Comparison of ENCODE assay signal across 8 mouse cellular contexts in the genomic region with DNA sequence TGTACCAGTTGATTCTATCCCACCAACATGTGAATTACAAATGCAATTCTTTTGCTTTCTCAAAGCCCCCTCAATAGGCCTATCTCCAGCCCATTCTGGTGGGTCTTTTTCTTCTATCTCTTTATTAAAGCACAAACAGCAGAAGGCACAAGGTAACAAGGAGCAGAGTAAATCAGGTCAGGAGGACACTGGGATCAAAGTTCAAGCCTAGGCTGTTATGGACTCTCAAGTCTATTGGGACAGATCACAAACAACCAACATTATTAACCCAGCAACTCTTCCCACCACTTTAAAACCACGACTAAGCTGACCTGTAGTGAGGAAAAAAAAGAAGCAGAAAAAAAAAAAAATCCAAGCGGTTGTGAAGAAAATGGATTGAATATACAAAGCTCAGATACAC. TPM values are rescaled to one million over a fixed set of nuclear protein-coding genes. Genes with fewer than 3 reads are reported as not detected.
A peak's percentile ranks its signal among the peaks of the same experiment; 100 is the strongest.
DNase-seq lines count a peak whose midpoint lies in the region; ATAC-seq lines count a peak whose summit lies in the region.

No protein-coding gene starts in this region.

- no peaks in the 10 kb centered on the region for H3K9me3 ChIP-seq in kidney, embryonic 14.5 days (ENCODE audit: control insufficient read depth, low read length)
- H3K9me3 ChIP-seq in embryonic facial prominence, embryonic 12.5 days, result no peaks in the 10 kb centered on the region
- no peaks in the 10 kb centered on the region for H3K9me3 ChIP-seq in intestine, embryonic 16.5 days (ENCODE audit: control insufficient read depth, low read length)
- no peaks in the 10 kb centered on the region for H3K9me3 ChIP-seq in midbrain, embryonic 15.5 days

- WGBS in kidney, embryonic 14.5 days, result 36% methylated on average over 2 of the region's 2 CpGs
- 26% methylated on average over 2 of the region's 2 CpGs for WGBS in embryonic facial prominence, embryonic 12.5 days
- 13% methylated on average over 2 of the region's 2 CpGs for WGBS in intestine, embryonic 16.5 days
- 39% methylated on average over 2 of the region's 2 CpGs for WGBS in midbrain, embryonic 15.5 days

- H3K4me1 ChIP-seq in kidney, embryonic 14.5 days (ENCODE audit: control insufficient read depth, insufficient read depth, low read length), result no peaks in the 10 kb centered on the region; the same call in 1 of the 2 replicates
- H3K4me1 ChIP-seq in embryonic facial prominence, embryonic 12.5 days, result no peaks in the 10 kb centered on the region
- 0 out of 2 replicates have a peak, but pooled peaks cover 3% of the 10 kb centered on the region for H3K4me1 ChIP-seq in intestine, embryonic 16.5 days (ENCODE audit: control insufficient read depth, insufficient read depth, low read length)
- peaks cover 5% of the 10 kb centered on the region for H3K4me1 ChIP-seq in midbrain, embryonic 15.5 days

- no peaks in the 10 kb centered on the region for H3K27me3 ChIP-seq in kidney, embryonic 14.5 days (ENCODE audit: control insufficient read depth, insufficient read depth, low read length)
- no peaks in the 10 kb centered on the region for H3K27me3 ChIP-seq in embryonic facial prominence, embryonic 12.5 days
- H3K27me3 ChIP-seq in intestine, embryonic 16.5 days (replicated peaks; ENCODE audit: control insufficient read depth, insufficient read depth, low read length), result no peaks in the 10 kb centered on the region
- no peaks in the 10 kb centered on the region for H3K27me3 ChIP-seq in midbrain, embryonic 15.5 days (replicated peaks)

- ATAC-seq in kidney, embryonic 14.5 days (ENCODE audit: low FRiP score, low TSS enrichment), result no peak
- ATAC-seq in embryonic facial prominence, embryonic 12.5 days (ENCODE audit: insufficient number of reproducible peaks, insufficient read depth, low FRiP score, low TSS enrichment), result no peak
- ATAC-seq in intestine, embryonic 16.5 days, result no peak
- ATAC-seq in midbrain, embryonic 15.5 days (replicated peaks), result no peak

- DNase-seq in kidney, adult 18-20 months, result no peak
- DNase-seq in B cell, adult 2 months, result no peak
- DNase-seq in thymus, postnatal 0 days (ENCODE audit: low spot score), result no peak
- DNase-seq in right cerebral cortex, postnatal 14 days, result no peak

- H3K36me3 ChIP-seq in kidney, embryonic 14.5 days (ENCODE audit: control insufficient read depth, insufficient read depth, low read length), result peaks cover 13% of the 10 kb centered on the region; the same call in 1 of the 2 replicates
- 0 out of 2 replicates have a peak, but pooled peaks cover 4% of the 10 kb centered on the region for H3K36me3 ChIP-seq in embryonic facial prominence, embryonic 12.5 days
- H3K36me3 ChIP-seq in intestine, embryonic 16.5 days (ENCODE audit: control insufficient read depth, insufficient read depth, low read length), result 0 out of 2 replicates have a peak, but pooled peaks cover 3% of the 10 kb centered on the region
- H3K36me3 ChIP-seq in midbrain, embryonic 15.5 days (replicated peaks), result peaks cover 3% of the 10 kb centered on the region; the same call in 1 of the 2 replicates

- no peak overlapping the region for H3K27ac ChIP-seq in kidney, embryonic 14.5 days (ENCODE audit: low read depth, low read length)
- no peak overlapping the region for H3K27ac ChIP-seq in embryonic facial prominence, embryonic 12.5 days
- H3K27ac ChIP-seq in intestine, embryonic 16.5 days (ENCODE audit: low read length), result no peak overlapping the region
- H3K27ac ChIP-seq in midbrain, embryonic 15.5 days, result no peak overlapping the region

- H3K4me2 ChIP-seq in kidney, embryonic 14.5 days (replicated peaks; ENCODE audit: low read depth, low read length), result peak overlapping the region; percentile 45; the same call in 1 of the 2 replicates
- H3K4me2 ChIP-seq in embryonic facial prominence, embryonic 12.5 days (replicated peaks), result peak overlapping the region; percentile 54
- H3K4me2 ChIP-seq in intestine, embryonic 16.5 days (ENCODE audit: low read depth, low read length), result peak overlapping the region; percentile 50
- H3K4me2 ChIP-seq in midbrain, embryonic 15.5 days, result peak overlapping the region; percentile 51

- H3K4me3 ChIP-seq in kidney, embryonic 14.5 days (ENCODE audit: low read length), result peak overlapping the region; percentile 60
- H3K4me3 ChIP-seq in embryonic facial prominence, embryonic 12.5 days, result peak overlapping the region; percentile 64; the same call in 1 of the 2 replicates
- H3K4me3 ChIP-seq in intestine, embryonic 16.5 days (ENCODE audit: low read length), result peak overlapping the region; percentile 61
- H3K4me3 ChIP-seq in midbrain, embryonic 15.5 days, result 0 out of 2 replicates have a peak overlapping the region, but pooled peaks have one; percentile 57

- peak overlapping the region; percentile 75; the same call in 1 of the 2 replicates for H3K9ac ChIP-seq in kidney, embryonic 14.5 days (ENCODE audit: low read depth, low read length)
- no peak overlapping the region for H3K9ac ChIP-seq in embryonic facial prominence, embryonic 12.5 days
- no peak overlapping the region for H3K9ac ChIP-seq in intestine, embryonic 16.5 days (ENCODE audit: low read depth, low read length)
- H3K9ac ChIP-seq in midbrain, embryonic 15.5 days, result no peak overlapping the region

RNA-seq across cellular contexts. Expression of gene Lamp2, which starts 1.4 kb away (rescaled TPM):
- 113 and 155 TPM in 2 replicates for polyA plus RNA-seq in kidney, embryonic 14.5 days (2014; fragmentation: Nextera tagmentation; extraction: Ambion mirVana)
- 88.8 and 94.5 TPM in 2 replicates for polyA plus RNA-seq in embryonic facial prominence, embryonic 12.5 days (2016; fragmentation: Nextera tagmentation; extraction: Ambion mirVana)
- polyA plus RNA-seq in intestine, embryonic 16.5 days (2015; fragmentation: Nextera tagmentation; extraction: Ambion mirVana), result 172 and 203 TPM in 2 replicates
- 52.0 and 53.6 TPM in 2 replicates for polyA plus RNA-seq in midbrain, embryonic 15.5 days (2015; fragmentation: Nextera tagmentation; extraction: Ambion mirVana)
- 220 and 244 TPM in 2 replicates for polyA plus RNA-seq in thymus, postnatal 0 days (2015; fragmentation: Nextera tagmentation; extraction: Ambion mirVana)
